Mouse (Mus musculus): Measurements from ENCODE around the gene Map2k3. TPM values are rescaled to one million over a fixed set of nuclear protein-coding genes. Genes with fewer than 3 reads are reported as not detected.

The Map2k3 gene
- total RNA-seq, 2 experiments from 2014 or later, result 86.9 to 151 TPM

GRCm38 (mm10) chr11:60924981-60925380 lies 6.9 kb upstream of the Map2k3 start:
- no peak for DNase-seq

- DNase-seq, result peak; percentile 89 to 90
Measured at GRCm38 (mm10) chr11:60927264-60927663, 4.6 kb upstream of the Map2k3 start.

GRCm38 (mm10) chr11:60930724-60931281 lies 1.0 kb upstream of the Map2k3 start:
- DNase-seq, result peak; percentile 65

GRCm38 (mm10) chr11:60931282-60931868 lies 458 bp upstream of the Map2k3 start:
- no peak for DNase-seq

GRCm38 (mm10) chr11:60932503-60933020 lies 729 bp downstream of the Map2k3 start:
- peak in 1 of 2 experiments; percentile 42 for DNase-seq

GRCm38 (mm10) chr11:60933178-60933930 lies 1.5 kb downstream of the Map2k3 start:
- peak; percentile 80 to 82 for DNase-seq

GRCm38 (mm10) chr11:60934795-60935194 lies 3.0 kb downstream of the Map2k3 start:
- DNase-seq, result no peak

GRCm38 (mm10) chr11:60935326-60935974 lies 3.6 kb downstream of the Map2k3 start:
- peak; percentile 89 to 92 for DNase-seq

- DNase-seq, result no peak
Measured at GRCm38 (mm10) chr11:60935975-60936373, 4.1 kb downstream of the Map2k3 start.

- DNase-seq, result no peak
Measured at GRCm38 (mm10) chr11:60937611-60938010, 5.8 kb downstream of the Map2k3 start.

- no peak for DNase-seq
Measured at GRCm38 (mm10) chr11:60939487-60939886, 7.7 kb downstream of the Map2k3 start.

- DNase-seq, result no peak
Measured at GRCm38 (mm10) chr11:60940501-60940900, 8.7 kb downstream of the Map2k3 start.

- no peak for DNase-seq
Measured at GRCm38 (mm10) chr11:60941370-60941769, 9.5 kb downstream of the Map2k3 start.

GRCm38 (mm10) chr11:60942263-60943015 lies 10.6 kb downstream of the Map2k3 start:
- no peak for DNase-seq

- DNase-seq, result no peak
Measured at GRCm38 (mm10) chr11:60945003-60945402, 13.2 kb downstream of the Map2k3 start.

- no peak for DNase-seq
Measured at GRCm38 (mm10) chr11:60951896-60952295, 20.1 kb downstream of the Map2k3 start.

- DNase-seq, result no peak
Measured at GRCm38 (mm10) chr11:60952362-60952761, 20.5 kb downstream of the Map2k3 start.

GRCm38 (mm10) chr11:60952986-60953385 lies 21.2 kb downstream of the Map2k3 start:
- DNase-seq, result no peak

- peak; percentile 90 to 93 for DNase-seq
Measured at GRCm38 (mm10) chr11:60953803-60954202, 22.0 kb downstream of the Map2k3 start.

- no peak for DNase-seq
Measured at GRCm38 (mm10) chr11:60954255-60955104, 22.6 kb downstream of the Map2k3 start.
